Mouse (Mus musculus) liver, embryonic 14 days (tissue): ENCODE measurements around the gene Zfp691. TPM values are rescaled to one million over a fixed set of nuclear protein-coding genes. Genes with fewer than 3 reads are reported as not detected.

Source experiments
- polyA plus RNA-seq: library from polyadenylated mRNA; depleted of rRNA; stranded (reverse); fragments of >200 nt; gene quantifications from 2 replicates; pipeline ENCODE4 v1.2.3, GENCODE M21; 2012; rRNA removed

Gene Zfp691
- polyA plus RNA-seq: 2.7 and 3.1 TPM in 2 replicates

GRCm38 (mm10) chr4:119173851-119174453 lies at the start of gene Zfp691:
TSS of gene Zfp691 (minus strand) at chr4:119174195.

GRCm38 (mm10) chr4:119218169-119218568 lies 44.2 kb upstream of the Zfp691 start, which contains the start of gene Tmem269:
TSS of gene Tmem269 (minus strand) at chr4:119218217.

GRCm38 (mm10) chr4:119194909-119195581 lies 21.1 kb upstream of the Zfp691 start, which contains the start of gene Svbp:
TSS of gene Svbp (plus strand) at chr4:119195306.

DNA sequence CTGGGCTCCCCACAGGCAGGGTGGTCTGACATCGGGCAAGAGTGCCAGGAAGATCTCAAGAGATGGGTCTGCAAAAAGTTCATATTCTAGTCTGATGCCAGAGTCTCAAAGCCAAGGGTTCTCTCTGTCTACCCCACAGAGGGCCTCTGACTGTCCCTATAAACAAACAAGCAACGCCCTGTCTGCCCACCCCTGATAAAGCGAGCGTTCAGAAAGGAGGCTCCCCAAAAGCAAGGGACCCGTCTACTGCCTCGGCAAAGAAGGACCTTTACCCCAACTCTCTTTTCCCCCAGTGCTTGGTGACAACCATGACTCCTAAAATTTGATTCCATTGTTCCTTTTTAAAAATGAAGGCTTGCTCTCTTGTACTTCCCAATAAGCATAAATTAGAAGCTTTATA lies 15.9 kb upstream of the Zfp691 start, which contains the start of gene Ermap:
Gene Ermap, minus strand, starts transcription at position 148 of the 400 bp plus-strand sequence.

Other genes with a start within 250 kb of the Zfp691 start
- gene Olfr1328, start 235.6 kb downstream of the Zfp691 start, polyA plus RNA-seq: not detected in 2 replicates
- not detected in 2 replicates for gene Lao1, start 212.6 kb downstream of the Zfp691 start, polyA plus RNA-seq
- 131 and 168 TPM in 2 replicates for gene Slc2a1, start 65.5 kb downstream of the Zfp691 start, polyA plus RNA-seq
- gene Ermap, start 15.8 kb upstream of the Zfp691 start, polyA plus RNA-seq: 185 and 211 TPM in 2 replicates
- gene Svbp, start 21.1 kb upstream of the Zfp691 start, polyA plus RNA-seq: 50.0 and 58.2 TPM in 2 replicates
- not detected in 2 replicates for gene Tmem269, start 44.0 kb upstream of the Zfp691 start, polyA plus RNA-seq
- 2.6 and 3.3 TPM in 2 replicates for gene AU022252, start 58.5 kb upstream of the Zfp691 start, polyA plus RNA-seq
- gene P3h1, start 58.7 kb upstream of the Zfp691 start, polyA plus RNA-seq: 8.4 and 9.3 TPM in 2 replicates
- not detected in 2 replicates for gene Cldn19, start 81.2 kb upstream of the Zfp691 start, polyA plus RNA-seq
- gene Ybx1, start 120.4 kb upstream of the Zfp691 start, polyA plus RNA-seq: 266 and 272 TPM in 2 replicates
- gene Ppih, start 146.4 kb upstream of the Zfp691 start, polyA plus RNA-seq: 56.8 and 62.2 TPM in 2 replicates
- 0.48 and 0.51 TPM in 2 replicates for gene Ccdc30, start 241.3 kb upstream of the Zfp691 start, polyA plus RNA-seq
- 6.7 and 7.5 TPM in 2 replicates for gene Ppcs, start 248.2 kb upstream of the Zfp691 start, polyA plus RNA-seq
- gene Zmynd12, start 248.6 kb upstream of the Zfp691 start, polyA plus RNA-seq: 0.07 and 0.13 TPM in 2 replicates